Mouse (Mus musculus) ovary, adult 18-20 months (tissue): ENCODE results near the gene Enox1.

Experiments
- DNase-seq: peaks from one replicate; pipeline ENCODE4 v3.0.0; 2022; ENCODE audit warnings: low spot score, mixed read lengths

Enox1 gene

GRCm38 (mm10) chr14:77456066-77456465 is 299.5 kb downstream of the Enox1 start:
- DNase-seq = no peak

DNA sequence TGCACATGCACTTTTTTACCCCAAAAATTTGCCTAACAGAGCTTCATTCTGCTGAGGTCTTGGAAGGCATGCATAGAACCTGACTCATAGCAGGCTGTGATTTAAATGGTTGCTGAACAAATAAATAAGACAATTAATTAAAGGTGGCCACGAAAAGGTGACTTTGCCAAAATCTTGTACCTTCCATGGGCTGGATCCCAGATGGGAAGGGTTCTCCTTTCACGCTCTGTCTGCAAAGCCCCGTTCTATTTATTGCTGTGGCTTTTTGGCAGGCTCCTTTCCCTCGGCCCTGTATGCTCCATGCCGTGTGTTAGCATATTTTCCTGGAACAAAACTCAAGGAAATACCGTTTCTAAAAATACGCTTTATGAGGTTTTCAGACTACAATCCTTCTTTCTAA is 300.3 kb downstream of the Enox1 start:
- no peak for DNase-seq

- DNase-seq = no peak
These were observed 301.7 kb downstream of the Enox1 start for GRCm38 (mm10) chr14:77458217-77458616.

GRCm38 (mm10) chr14:77463919-77464318 is 307.4 kb downstream of the Enox1 start:
- DNase-seq = no peak

DNA sequence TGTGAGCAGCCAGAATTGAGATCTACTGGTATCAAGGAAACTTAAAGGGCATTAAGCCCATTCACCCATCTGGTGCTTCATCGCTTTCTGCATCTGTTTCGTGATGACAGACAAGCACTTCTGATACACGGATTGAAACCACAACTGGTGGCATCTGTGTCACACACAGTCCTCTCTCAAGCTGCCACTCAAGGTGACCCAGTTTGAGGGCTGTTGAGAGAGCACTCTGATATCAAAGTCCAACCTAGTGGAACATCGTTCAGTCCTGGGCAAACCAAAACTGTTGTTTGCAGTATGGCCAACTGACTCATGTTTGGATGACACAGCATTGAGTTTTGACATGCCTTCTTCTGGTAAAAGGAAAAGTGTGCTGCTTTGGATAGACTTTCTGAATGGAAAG is 308.2 kb downstream of the Enox1 start:
- no peak for DNase-seq

GRCm38 (mm10) chr14:77470577-77470976 is 314.0 kb downstream of the Enox1 start:
- DNase-seq = no peak

GRCm38 (mm10) chr14:77473501-77473900 is 316.9 kb downstream of the Enox1 start:
- DNase-seq = no peak

GRCm38 (mm10) chr14:77474026-77474425 is 317.5 kb downstream of the Enox1 start:
- DNase-seq = no peak

DNA sequence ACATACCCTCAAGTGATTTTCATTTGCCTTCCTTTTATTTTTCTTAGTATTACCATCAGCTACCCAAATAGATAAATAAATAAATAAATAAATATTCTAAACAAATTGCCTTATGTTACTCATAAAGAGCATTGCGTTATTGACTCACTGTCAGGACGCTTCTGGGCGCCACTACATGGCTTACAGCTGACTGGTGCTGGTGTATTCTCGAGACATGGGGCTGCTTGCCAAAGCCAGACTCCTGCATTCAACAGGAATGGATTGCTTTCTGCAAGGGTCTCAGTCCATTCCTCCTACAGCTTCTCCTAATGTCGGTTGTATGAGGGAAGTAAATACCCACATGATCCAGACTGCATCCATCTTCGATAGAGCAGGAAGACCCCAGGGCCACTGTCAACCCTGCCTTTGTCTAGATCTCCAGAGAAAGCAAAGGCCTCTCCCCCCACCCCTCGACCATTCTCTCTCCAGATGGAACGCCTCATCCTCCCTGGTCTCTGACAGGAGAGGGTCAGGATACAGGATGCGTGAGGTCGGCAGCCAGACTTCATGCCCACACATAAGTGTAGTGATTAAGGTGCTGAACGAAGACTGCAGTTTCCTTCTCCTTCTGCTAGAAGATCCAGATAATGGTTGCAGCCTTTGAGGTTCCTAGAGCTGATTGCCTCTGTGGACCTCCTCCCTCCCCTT is 318.7 kb downstream of the Enox1 start:
- DNase-seq = no peak

- DNase-seq = no peak
These were observed 321.1 kb downstream of the Enox1 start for GRCm38 (mm10) chr14:77477704-77478103.

DNA sequence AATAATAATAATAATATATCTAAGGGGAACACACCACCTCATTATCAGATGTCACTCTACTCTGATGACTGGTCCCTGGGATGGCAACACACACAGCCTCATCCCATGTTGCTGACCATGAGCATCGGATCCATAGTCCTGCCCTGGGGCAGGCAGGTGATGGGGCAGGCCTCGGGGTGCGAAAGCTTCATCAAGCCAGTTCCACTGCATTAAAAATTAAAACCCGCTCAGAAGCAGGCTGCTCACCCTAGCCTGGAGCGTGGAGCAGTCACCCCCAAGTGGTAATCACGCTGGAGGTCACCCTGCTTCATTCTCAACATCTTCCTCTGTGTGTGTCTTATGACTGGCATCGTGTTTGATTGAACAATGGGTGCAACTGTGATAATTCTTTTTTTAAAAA is 321.6 kb downstream of the Enox1 start:
- no peak for DNase-seq

GRCm38 (mm10) chr14:77478692-77479091 is 322.1 kb downstream of the Enox1 start:
- DNase-seq = no peak

DNA sequence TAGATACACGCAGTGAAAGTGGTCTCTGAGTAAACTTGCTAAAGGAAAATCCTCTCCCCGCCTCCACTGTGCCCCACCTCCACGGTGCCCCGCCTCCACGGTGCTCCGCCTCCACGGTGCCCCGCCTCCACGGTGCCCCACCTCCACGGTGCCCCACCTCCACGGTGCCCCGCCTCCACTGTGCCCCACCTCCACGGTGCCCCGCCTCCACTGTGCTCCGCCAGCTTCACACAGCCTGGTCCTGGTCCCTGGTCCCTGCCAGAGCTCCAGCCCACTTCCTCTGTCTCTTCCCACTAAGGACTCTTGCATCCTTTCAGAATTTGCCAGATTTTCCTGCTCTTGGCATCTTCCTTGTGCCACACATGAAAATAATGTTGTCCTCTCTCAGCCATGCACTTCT is 326.5 kb downstream of the Enox1 start:
- no peak for DNase-seq

- DNase-seq = peak; percentile 60
These were observed 328.4 kb downstream of the Enox1 start for GRCm38 (mm10) chr14:77484951-77485447.

GRCm38 (mm10) chr14:77490699-77491098 is 334.1 kb downstream of the Enox1 start:
- DNase-seq = no peak

GRCm38 (mm10) chr14:77491731-77492130 is 335.2 kb downstream of the Enox1 start:
- DNase-seq = no peak

DNA sequence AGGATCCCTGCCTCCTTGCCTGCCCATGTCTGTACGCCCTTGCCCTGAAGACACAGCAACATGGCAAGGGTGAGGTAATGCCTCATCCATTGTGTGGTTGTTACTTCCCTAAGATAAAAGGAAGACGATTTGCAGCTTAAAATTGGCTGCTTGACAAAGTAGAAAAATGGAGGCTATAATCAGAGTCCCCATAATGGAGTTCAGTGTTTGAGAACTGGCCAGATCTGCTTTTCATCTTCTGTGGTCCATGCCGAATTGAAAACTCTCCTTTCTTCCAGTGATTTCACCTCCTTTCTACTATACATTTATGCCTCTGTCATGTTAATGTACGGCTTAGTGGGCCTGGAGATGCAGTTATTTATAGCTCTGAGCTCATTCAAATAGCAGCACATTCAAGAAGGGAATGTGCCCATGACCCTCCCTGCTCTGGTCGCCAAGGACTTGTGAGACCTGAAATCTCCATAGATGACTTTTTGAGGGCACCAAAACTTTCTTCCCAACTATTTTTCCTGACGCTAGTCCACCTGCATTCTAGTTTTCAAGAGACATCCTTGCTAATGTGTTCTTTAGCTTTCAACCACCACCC is 343.5 kb downstream of the Enox1 start:
- DNase-seq = no peak

DNA sequence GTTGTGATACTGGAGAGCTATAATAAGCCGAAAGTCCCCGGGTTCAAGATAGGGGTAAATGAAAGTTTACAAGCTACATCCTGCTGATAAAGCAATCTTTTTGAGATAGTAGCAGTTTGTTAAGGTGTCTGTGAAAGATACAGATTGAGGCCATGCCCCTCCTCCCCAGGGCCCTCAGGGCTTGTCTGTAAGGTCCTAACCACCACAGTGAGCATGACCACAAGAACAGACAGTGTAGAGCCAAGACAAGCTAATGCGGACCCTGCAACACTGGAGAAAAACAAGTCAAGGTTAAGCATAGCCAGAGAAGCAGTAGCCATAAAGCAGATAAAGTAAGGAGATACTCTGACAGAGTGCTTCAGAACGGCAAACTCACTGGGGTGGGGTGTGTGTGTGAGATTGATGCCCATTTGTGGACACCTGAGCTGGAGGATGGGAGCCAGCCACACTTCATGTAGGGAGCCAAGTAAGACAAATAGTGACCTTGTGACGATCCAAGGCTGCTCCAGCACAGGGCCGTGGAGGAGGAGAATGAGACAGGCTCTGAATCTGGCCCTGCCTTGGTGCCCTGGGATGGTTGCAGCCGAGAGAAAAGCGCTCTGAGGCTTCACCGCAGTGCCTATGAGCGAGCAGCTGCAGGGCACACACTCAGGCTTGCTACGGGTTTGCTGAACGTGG is 348.0 kb downstream of the Enox1 start:
- DNase-seq = peak; percentile 8

DNA sequence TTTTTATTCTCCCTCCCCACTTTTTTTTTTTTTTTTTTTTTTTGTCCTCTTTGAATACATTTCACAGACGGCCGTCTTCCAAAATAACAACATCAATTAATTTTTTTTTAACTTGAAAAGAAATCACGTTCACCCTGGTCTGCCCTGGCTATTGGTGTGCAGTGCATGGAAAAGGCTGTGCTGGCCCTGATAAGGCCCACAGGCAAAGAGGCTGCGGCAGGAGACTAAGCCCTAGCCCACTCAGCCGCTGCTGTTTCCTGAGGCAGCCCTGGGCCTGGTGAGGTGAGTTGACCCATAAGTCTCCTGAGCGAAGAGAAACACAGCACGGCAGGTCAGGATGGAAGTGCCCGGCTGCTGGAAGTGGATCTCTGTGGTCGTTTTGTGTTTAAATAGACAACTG is 349.8 kb downstream of the Enox1 start:
- DNase-seq = no peak

GRCm38 (mm10) chr14:77508036-77508435 is 351.5 kb downstream of the Enox1 start:
- no peak for DNase-seq

DNA sequence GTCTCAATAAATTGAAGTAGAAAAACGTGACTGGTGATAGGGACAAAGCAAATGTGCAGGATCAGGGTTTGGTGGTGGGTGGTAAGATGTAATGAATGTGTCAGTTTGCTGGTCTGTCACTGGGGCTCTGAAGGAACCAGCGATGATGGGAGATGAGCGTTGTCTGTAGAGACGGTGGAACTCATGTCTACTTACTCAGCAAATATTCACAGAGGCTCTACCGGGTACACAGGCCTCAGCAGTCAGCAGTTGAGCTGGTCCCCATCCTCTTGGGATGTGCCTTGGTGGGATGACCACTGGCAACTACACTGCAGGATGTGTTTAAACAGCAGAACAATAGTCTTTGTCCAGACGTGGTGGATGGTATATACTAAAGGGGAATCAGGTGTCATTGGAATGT is 352.5 kb downstream of the Enox1 start:
- DNase-seq = no peak

GRCm38 (mm10) chr14:77509924-77510323 is 353.4 kb downstream of the Enox1 start:
- no peak for DNase-seq

DNA sequence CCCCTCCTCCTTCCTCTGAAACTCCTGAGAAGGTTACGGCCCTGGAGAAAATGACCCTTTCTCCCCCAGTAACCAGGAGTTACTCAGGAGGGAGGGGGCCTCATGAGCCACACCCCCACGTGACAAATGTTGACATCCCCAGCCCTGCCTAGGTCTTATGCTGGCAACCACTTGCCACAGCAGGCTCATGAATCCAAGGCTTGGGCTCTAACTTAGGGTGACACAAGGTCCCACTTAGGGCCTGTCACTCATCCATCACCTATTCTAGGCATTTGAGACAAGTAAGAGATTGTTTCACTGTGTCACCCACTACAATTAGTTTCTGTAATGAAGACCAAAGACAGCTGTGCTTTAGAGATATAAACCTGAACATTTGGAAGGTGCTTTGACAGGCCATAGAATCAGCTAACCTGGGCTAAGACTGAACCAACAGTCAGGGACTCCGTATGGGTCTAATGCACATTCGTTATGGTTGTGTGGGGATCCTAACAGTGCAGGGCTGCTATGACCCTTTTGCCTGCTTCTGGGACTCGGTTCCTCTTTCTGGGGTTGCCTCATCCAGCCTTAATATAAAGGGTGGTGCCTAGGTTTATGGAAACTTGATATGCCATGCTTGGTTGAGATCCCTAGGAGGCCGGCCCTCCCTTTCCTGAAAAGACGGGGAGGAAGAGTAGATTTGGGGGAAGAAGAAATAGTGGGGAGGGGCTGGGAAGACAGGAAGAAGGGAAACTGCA is 354.7 kb downstream of the Enox1 start:
- DNase-seq = no peak
